Mouse (Mus musculus) T-cell, adult 2 months (primary cell): Measurements from ENCODE around the gene Tbc1d15.
"Not testable (repeated sequence)": the region's sequence is repeated elsewhere in the genome, so short reads cannot be mapped to it uniquely, and the experiment has no call there.

ENCODE experiments used
- DNase-seq: peaks from one replicate; pipeline ENCODE4 v3.0.0; 2022; ENCODE audit warnings: low spot score

Gene Tbc1d15

GRCm38 (mm10) chr10:115245488-115245887 is 5.8 kb downstream of the Tbc1d15 start:
- no peak for DNase-seq

- no peak for DNase-seq
Observed at GRCm38 (mm10) chr10:115241082-115241595, 10.1 kb downstream of the Tbc1d15 start.

DNA sequence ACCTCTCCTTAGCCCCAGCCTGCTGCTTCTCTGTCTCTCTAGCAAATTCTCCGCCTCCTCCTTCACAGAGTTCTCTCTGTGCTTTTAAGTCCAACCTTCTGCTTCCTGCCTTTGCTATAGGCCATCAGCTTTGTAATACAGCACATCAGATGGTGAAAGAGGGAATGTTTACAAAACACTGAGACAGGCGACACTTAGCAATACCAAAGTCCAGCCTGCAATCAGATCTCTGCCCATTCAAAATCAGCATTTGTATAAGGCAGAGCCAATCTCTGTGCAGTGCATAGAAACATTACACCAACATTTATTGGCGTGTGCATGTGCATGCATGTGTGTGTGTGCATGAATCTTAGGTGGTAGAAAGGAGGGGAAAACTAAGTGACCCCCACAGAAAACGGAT is 13.3 kb downstream of the Tbc1d15 start:
- no peak for DNase-seq

- no peak for DNase-seq
Observed at GRCm38 (mm10) chr10:115236733-115237132, 14.5 kb downstream of the Tbc1d15 start.

GRCm38 (mm10) chr10:115235501-115235900 is 15.8 kb downstream of the Tbc1d15 start:
- no peak for DNase-seq

DNA sequence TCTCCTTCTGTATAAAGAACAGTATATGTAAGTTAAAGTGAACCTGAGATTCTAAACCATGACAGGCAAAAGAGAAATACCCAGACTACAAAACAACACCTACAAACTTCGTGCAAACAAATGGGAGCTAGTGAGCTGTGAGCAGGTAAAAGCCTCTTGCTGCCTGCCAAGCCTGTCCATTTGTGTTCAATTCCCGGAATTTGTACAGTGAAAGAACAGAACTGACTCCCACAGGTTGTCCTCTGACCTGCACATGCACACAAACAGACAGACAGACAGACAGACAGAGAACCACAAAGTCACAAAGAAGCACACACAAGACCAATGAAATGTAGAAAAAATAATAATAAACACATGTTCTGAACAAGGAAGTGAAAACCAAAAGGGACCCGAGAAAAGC is 17.5 kb downstream of the Tbc1d15 start:
- DNase-seq: no peak

- DNase-seq: no peak
Observed at GRCm38 (mm10) chr10:115232513-115232912, 18.8 kb downstream of the Tbc1d15 start.

DNA sequence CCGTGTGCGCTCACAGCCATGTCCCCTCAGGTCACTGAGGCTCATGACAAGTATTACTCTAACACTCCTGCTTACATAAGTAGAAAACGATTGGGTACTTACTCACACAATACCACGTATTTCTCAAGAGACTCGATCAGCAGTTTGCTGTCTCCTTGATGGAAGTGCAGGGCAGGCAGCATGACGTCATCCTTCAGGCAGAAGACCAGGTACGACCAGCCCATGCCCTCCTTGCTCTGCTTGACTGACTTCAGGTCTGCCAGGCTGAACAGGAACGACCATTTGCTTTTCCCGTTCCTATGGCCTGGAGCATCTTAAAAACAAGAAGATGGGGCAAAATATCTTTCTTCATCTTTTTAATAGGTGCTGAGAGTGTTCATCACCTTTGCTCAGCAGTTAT is 22.2 kb downstream of the Tbc1d15 start:
- no peak for DNase-seq

GRCm38 (mm10) chr10:115226586-115226985 is 24.7 kb downstream of the Tbc1d15 start:
- DNase-seq: no peak

DNA sequence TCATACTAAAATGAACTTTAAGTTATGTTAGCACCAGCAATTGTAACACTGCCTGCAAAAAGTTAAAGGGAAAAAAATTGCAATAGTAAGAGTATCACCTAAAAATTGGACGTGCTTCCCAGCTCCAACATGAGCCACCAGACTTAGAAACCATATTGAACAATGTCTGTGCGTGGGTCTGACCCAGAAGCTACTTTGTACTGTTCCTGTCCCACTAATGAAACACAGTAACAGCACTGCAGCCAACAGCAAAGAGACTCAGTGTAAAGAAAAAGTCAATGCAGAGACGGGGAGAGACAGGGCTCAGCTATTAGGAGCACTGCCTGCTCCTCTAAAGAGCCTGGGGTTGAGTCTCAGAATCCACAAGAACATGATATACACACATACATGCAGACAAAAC is 27.4 kb downstream of the Tbc1d15 start:
- no peak for DNase-seq

- DNase-seq: no peak
Observed at GRCm38 (mm10) chr10:115212916-115213580, 38.2 kb downstream of the Tbc1d15 start.

DNA sequence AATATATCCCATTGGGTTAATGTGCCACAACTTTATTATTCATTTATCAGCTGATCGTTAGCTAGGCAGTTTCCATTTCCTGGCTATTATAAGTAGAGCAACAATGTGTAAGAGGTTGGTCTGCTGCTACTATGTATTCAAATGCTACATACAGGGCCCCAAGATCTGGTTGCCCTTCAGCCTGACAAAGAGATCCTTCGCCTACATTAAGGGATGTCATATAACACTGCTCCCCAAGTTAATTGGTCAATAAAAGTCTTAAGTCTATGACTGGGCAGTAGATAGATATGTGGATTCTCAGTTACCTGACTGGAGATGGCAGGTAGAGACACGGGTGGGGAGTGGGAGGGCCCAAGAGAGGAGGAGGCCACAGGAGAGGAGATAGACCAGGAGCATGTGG is 45.4 kb downstream of the Tbc1d15 start:
- DNase-seq: no peak

DNA sequence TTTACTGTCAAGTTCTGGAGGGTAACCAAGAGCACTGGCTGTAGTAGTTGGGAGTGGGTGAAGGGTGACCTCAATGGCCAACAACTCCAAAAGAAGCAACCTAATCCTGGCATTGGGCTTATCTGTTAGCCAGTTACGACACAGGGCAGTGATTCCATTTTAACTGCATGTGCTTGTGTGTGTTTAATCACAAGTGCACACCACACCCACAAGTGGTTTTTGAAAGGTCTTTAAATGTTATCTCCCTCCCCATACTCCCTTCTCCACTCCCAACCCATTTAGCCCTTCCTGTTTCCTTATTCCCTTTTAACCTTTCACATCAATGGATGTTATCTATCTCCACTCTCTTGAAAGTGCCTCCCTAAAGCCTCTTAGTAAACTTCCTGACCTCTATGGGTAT is 46.0 kb downstream of the Tbc1d15 start:
- no peak for DNase-seq

DNA sequence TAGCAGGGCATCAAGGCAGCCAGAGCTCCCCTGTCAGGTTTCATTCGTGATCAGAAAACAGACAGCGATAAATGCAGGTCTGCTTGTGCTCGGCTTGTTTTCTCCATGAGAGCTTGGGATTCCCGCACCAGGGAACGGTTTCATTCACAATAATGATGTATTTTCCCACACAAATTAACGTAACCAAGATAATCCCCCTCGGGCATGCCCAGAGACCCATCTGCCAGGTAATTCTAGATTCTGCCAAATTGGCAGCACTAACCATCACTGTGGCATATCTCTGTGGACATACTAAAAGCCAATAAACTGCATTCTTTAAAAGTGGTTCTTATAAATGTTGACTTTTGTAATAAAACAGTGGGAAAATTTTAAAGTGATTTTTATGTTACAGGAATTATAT is 60.1 kb downstream of the Tbc1d15 start:
- no peak for DNase-seq

DNA sequence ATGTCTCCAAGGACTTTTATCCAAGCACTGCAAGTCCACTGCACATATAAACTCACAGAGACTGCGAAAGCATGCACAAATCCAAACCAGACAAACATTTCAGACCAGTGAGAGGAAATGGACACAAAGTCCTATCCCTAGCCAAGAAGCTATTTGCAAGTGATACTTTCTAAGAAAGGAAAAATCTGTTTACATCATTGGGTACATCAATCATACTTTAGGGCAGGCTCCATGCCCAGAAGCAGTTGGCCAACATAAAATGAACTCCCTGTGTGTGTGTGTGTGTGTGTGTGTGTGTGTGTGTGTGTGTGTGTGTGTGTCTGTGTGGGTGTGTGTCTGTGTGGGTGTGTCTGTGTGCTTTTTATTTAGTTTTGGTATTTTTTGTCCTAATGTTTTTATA is 63.9 kb downstream of the Tbc1d15 start:
- no peak for DNase-seq

GRCm38 (mm10) chr10:115184697-115185096 is 66.6 kb downstream of the Tbc1d15 start, which contains the start of gene Tph2:
Tph2 (minus strand) TSS chr10:115185022.
- peak; percentile 19 for DNase-seq

GRCm38 (mm10) chr10:115181034-115181433 is 70.2 kb downstream of the Tbc1d15 start:
- DNase-seq: no peak

DNA sequence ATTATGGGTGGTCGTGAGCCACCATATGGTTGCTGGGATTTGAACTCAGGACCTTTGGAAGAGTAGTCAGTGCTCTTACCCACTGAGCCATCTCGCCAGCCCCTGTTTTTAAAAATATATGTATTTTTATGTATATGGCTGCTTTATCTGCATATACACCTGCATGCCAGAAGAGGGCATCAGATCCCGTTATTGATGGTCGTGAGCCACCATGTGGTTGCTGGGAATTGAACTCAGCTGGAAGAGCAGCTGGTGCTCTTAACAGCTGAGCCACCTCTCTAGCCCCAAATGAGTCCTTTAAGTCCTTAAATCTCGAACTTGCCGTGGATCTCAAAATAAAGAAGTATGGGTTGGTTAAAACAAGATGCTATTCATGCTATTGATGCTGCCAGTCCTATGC is 73.2 kb downstream of the Tbc1d15 start:
- not testable (repeated sequence) for DNase-seq

GRCm38 (mm10) chr10:115175591-115175991 is 75.7 kb downstream of the Tbc1d15 start:
- no peak for DNase-seq

- DNase-seq: no peak
Observed at GRCm38 (mm10) chr10:115173336-115173735, 77.9 kb downstream of the Tbc1d15 start.

DNA sequence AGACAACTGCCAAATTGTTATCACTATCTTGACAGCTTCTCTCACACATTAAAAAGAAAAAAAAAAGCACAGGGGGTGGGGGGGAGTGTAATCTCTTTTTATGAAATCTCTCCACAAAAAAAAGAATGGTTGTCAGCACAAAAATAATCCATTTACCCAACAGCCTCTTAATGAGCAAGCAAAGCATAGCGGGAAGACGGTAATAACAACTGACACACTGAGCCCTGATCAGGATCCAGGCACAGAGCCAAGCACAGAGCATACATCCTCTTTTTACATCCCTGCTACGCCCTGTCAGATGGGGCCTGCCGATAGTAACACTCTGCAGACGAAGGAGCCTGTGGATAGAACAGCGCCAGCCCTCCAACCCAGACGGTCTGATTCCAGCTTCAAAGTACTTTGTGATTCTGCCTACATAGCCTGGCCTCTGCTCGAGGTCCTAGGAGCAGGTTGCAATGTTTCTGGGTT is 79.9 kb downstream of the Tbc1d15 start:
- no peak for DNase-seq

DNA sequence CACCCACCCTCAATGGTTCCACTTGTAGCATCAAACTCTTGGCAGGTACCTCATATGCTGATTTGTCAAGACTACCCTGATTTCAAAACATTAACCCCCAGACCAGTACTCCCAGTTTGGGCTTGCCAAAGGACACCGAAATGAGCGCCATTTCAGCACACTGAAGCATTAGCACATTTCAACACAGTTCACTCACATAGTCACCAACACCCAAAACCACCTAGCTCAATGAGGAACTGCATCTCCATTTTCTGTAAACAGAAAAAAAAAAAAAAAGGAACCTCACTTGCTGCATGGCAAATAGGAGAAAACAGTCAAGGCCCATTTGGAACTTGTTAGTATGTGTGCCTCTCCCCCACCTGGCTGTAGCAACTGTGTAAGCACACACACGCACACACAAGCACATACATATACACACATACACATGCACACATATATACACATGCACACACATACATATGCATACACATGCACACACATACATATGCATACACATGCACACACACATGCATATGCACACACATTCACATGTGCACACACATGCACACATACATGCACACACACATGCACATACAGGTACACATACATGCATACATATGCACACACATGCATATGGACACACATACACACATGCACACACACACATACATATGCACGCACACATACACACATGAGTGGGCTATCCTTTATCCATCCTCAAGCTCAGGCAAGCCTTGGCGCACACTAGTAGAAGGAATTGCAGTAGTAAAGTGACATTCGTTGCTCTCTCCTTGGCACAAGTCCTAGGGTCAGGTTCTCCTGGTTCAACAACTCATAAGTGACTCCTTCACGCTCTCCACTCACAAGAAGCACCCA is 80.5 kb downstream of the Tbc1d15 start:
- DNase-seq: no peak

DNA sequence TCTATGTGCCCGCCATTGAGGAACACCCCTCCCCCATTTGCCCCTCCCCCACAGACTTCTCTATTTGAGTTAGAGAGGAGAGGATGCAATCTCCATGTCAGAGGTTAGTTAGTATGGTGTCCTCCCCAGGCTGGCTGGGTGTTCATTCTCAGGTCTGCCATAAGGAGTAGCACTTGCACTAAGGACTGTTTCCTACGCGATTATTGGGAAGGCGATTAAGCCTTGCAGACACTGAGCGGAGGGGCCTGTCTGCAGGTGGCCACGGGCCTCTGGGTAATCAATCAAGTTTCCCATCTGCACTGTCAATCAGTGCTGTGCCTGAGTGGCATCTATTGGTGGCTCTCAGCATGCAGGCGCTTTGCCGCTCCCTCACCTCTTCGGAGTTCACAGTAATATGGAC is 81.9 kb downstream of the Tbc1d15 start:
- no peak for DNase-seq
